Mouse (Mus musculus) adrenal gland, adult 18-20 months (tissue): ENCODE measurements at regions not wholly inside any gene's neighbourhood (a gene's known extent, or its start where the extent isn't known, plus 50 kb on each side); places are given as distances from the start of the nearest gene placed in this dataset.

Experiments used
- DNase-seq, 2 experiments: peaks; one replicate each; pipeline ENCODE4 v3.0.0; 2021 to 2022; ENCODE audit warnings: low spot score in 2 of 2

- no peak for DNase-seq
Measured at GRCm38 (mm10) chr10:29640249-29640648, 104.6 kb upstream of the Rspo3 start.

GRCm38 (mm10) chr10:29635828-29636227 is 100.2 kb upstream of the Rspo3 start:
- DNase-seq: no peak

GRCm38 (mm10) chr10:29595455-29595854 is 59.8 kb upstream of the Rspo3 start:
- no peak for DNase-seq

- no peak for DNase-seq
Measured at GRCm38 (mm10) chr10:29594969-29595368, 59.3 kb upstream of the Rspo3 start.

- DNase-seq: no peak
Measured at GRCm38 (mm10) chr10:29592906-29593305, 57.2 kb upstream of the Rspo3 start.

GRCm38 (mm10) chr10:29590187-29590586 is 54.5 kb upstream of the Rspo3 start:
- no peak for DNase-seq

- DNase-seq: no peak
Measured at GRCm38 (mm10) chr10:29589739-29590138, 54.1 kb upstream of the Rspo3 start.
